Mouse (Mus musculus) stomach, embryonic 14.5 days (tissue): ENCODE data around the gene Filip1l. TPM values are rescaled to one million over a fixed set of nuclear protein-coding genes. Genes with fewer than 3 reads are reported as not detected.

ENCODE experiments used
- ATAC-seq: fragments of 200-750 bp; cut with Nextera tagmentation; 2 replicates; pipeline ENCODE4 v1.8.0; 2017; ENCODE audit warnings: low read depth, moderate TSS enrichment; ENCODE audit not compliant: insufficient number of reproducible peaks, insufficient read depth, low FRiP score
- H3K27ac ChIP-seq: fragments of 300-500 bp; sonication (generic); 2 replicates; pipeline ENCODE4 v1.5.1; 2014; ENCODE audit warnings: mild to moderate bottlenecking, low read length, moderate library complexity, mixed read lengths
- H3K27me3 ChIP-seq: fragments of 300-500 bp; sonication (generic); 2 replicates; pipeline ENCODE4 v1.6.1; 2014; ENCODE audit warnings: low read length, control low read depth, mixed read lengths; ENCODE audit not compliant: control insufficient read depth, insufficient read depth
- H3K36me3 ChIP-seq: fragments of 300-500 bp; sonication (generic); 2 replicates; pipeline ENCODE4 v1.6.1; 2014; ENCODE audit warnings: mild to moderate bottlenecking, control low read depth, low read length, moderate library complexity, mixed read lengths; ENCODE audit not compliant: control insufficient read depth, insufficient read depth
- H3K4me1 ChIP-seq: fragments of 300-500 bp; sonication (generic); 2 replicates; pipeline ENCODE4 v1.6.1; 2014; ENCODE audit warnings: low read length, control low read depth, mixed read lengths; ENCODE audit not compliant: control insufficient read depth, insufficient read depth
- H3K4me2 ChIP-seq: fragments of 300-500 bp; sonication (generic); replicated peaks from 2 replicates; pipeline ENCODE4 v1.6.1; 2014; ENCODE audit warnings: low read depth, low read length, control low read depth
- H3K4me3 ChIP-seq: fragments of 300-500 bp; sonication (generic); 2 replicates; pipeline ENCODE4 v1.5.1; 2014; ENCODE audit warnings: low read depth, low read length, control low read depth
- H3K9ac ChIP-seq: fragments of 300-500 bp; sonication (generic); replicated peaks from 2 replicates; pipeline ENCODE4 v1.6.1; 2014; ENCODE audit warnings: low read depth, mild to moderate bottlenecking, control low read depth, low read length, moderate library complexity, mixed read lengths
- H3K9me3 ChIP-seq: fragments of 300-500 bp; sonication (generic); 2 replicates; pipeline ENCODE4 v1.6.1; 2016; ENCODE audit warnings: low read depth, low read length, control low read depth; ENCODE audit not compliant: control insufficient read depth
- WGBS: fragments of 180-500 bp; shearing (Covaris S2); extraction: QIAGEN DNeasy Blood & Tissue Kit; methylation state at CpG from one replicate; pipeline ENCODE4 v1.1.7; 2014; 5-methylcytosine and 5-hydroxymethylcytosine counted together
- polyA plus RNA-seq: library from polyadenylated mRNA; unstranded; fragments of >200 nt; fragmentation: Nextera tagmentation; extraction: Ambion mirVana; gene quantifications from 2 replicates; pipeline ENCODE4 v1.2.1, GENCODE M21; 2014

Gene Filip1l
- polyA plus RNA-seq, 1 experiment from 2014 or later = 54.7 TPM

GRCm38 (mm10) chr16:57339765-57340612, 12.9 kb upstream of the Filip1l start:
- Histone ChIP-seq H3K27me3 (no peaks in the 10 kb centered on the region), H3K9ac (no peak overlapping the region), H3K27ac (no peak overlapping the region), H3K36me3 (no peaks in the 10 kb centered on the region), H3K4me3 (no peak overlapping the region), H3K4me1 (no peaks in the 10 kb centered on the region), H3K9me3 (no peaks in the 10 kb centered on the region), H3K4me2 (no peak overlapping the region)
- no peak for ATAC-seq
- WGBS = 85% methylated on average over 8 of the region's 8 CpGs

GRCm38 (mm10) chr16:57340613-57340898, 12.3 kb upstream of the Filip1l start:
- no peak for ATAC-seq
- Histone ChIP-seq H3K4me1 (no peaks in the 10 kb centered on the region), H3K4me3 (no peak overlapping the region), H3K4me2 (no peak overlapping the region), H3K9ac (no peak overlapping the region), H3K36me3 (no peaks in the 10 kb centered on the region), H3K27ac (no peak overlapping the region), H3K27me3 (no peaks in the 10 kb centered on the region), H3K9me3 (no peaks in the 10 kb centered on the region)
- whole genome bisulfite sequencing = 60% methylated on average over 5 of the region's 5 CpGs

- WGBS = 85% methylated on average over 3 of the region's 3 CpGs
- Histone ChIP-seq H3K27me3 (no peaks in the 10 kb centered on the region), H3K36me3 (no peaks in the 10 kb centered on the region), H3K4me1 (no peaks in the 10 kb centered on the region), H3K9ac (no peak overlapping the region), H3K27ac (no peak overlapping the region), H3K4me3 (no peak overlapping the region), H3K9me3 (no peaks in the 10 kb centered on the region), H3K4me2 (no peak overlapping the region)
- ATAC-seq = no peak
Measured at GRCm38 (mm10) chr16:57346258-57346657, 6.6 kb upstream of the Filip1l start.

GRCm38 (mm10) chr16:57349039-57349438, 3.9 kb upstream of the Filip1l start:
- H3K9ac ChIP-seq = no peak overlapping the region
- no peaks in the 10 kb centered on the region for H3K27me3 ChIP-seq
- no peaks in the 10 kb centered on the region for H3K36me3 ChIP-seq
- no peaks in the 10 kb centered on the region for H3K9me3 ChIP-seq
- ATAC-seq = no peak
- WGBS = 90% methylated on average over 3 of the region's 3 CpGs
- no peaks in the 10 kb centered on the region for H3K4me1 ChIP-seq
- no peak overlapping the region for H3K27ac ChIP-seq
- no peak overlapping the region for H3K4me2 ChIP-seq
- no peak overlapping the region for H3K4me3 ChIP-seq

GRCm38 (mm10) chr16:57349689-57350088, 3.2 kb upstream of the Filip1l start:
- no peaks in the 10 kb centered on the region for H3K4me1 ChIP-seq
- H3K4me3 ChIP-seq = no peak overlapping the region
- WGBS = 25% methylated on average over 3 of the region's 3 CpGs
- ATAC-seq = peak; percentile 63; the same call in 1 of the 2 replicates
- no peak overlapping the region for H3K27ac ChIP-seq
- no peak overlapping the region for H3K4me2 ChIP-seq
- no peak overlapping the region for H3K9ac ChIP-seq
- H3K27me3 ChIP-seq = no peaks in the 10 kb centered on the region
- no peaks in the 10 kb centered on the region for H3K9me3 ChIP-seq
- H3K36me3 ChIP-seq = no peaks in the 10 kb centered on the region

DNA sequence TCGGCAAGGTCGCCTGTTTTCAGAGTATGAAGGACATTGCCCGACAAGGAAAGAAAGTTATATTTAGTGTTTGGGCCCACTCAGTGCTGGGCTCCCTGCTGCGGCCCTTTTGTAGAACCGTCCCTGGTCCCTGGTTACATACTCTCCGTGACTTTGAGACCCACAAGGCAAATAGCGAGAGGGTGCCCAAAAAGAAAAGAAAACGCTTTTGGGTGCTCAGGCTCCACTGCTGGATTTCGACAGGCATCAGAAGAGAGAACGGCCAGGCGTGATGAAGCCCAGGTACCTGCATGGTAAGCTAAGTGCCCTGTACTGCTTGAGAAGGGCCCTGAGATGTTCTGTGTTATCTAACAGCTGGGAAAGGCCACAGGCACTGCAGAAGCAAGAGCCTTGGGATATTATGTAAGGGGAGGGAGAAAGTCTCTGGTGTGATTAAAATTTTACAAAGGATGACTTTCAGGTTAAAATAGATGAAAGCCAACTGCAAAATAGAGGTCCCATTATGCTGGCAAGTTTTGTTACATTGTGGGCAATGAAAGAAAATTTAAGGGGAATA, 351 bp downstream of the Filip1l start:
- Histone ChIP-seq H3K36me3 (no peaks in the 10 kb centered on the region), H3K4me1 (no peaks in the 10 kb centered on the region), H3K9me3 (no peaks in the 10 kb centered on the region), H3K4me2 (no peak overlapping the region), H3K4me3 (no peak overlapping the region), H3K27me3 (no peaks in the 10 kb centered on the region), H3K27ac (no peak overlapping the region), H3K9ac (no peak overlapping the region)
- 77% methylated on average over 11 of the region's 11 CpGs for WGBS
- ATAC-seq = no peak

DNA sequence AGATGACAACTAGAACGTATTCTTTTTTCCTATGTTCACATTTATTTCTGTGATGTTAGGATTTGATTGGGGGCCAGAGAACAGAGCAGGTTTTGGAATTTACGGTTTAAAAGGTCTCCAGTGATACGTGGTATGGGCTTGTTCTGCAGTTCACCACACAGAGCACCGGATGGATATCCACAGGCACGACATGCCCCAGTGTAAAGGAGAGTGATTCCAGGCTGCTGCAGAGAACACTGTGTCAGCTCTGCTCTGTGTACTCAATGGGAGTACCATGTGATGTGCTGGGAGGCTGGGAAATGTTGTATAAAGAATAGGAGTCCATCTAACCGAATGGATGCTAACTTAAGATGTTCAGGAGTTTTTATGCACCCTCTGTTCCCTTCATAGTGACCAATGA, 1.0 kb downstream of the Filip1l start:
- H3K4me1 ChIP-seq = no peaks in the 10 kb centered on the region
- H3K27me3 ChIP-seq = no peaks in the 10 kb centered on the region
- no peaks in the 10 kb centered on the region for H3K9me3 ChIP-seq
- H3K4me3 ChIP-seq = no peak overlapping the region
- ATAC-seq = no peak
- no peaks in the 10 kb centered on the region for H3K36me3 ChIP-seq
- H3K27ac ChIP-seq = no peak overlapping the region
- no peak overlapping the region for H3K9ac ChIP-seq
- no peak overlapping the region for H3K4me2 ChIP-seq
- 45% methylated on average over 6 of the region's 6 CpGs for WGBS

GRCm38 (mm10) chr16:57356454-57356853, 3.6 kb downstream of the Filip1l start:
- ATAC-seq = no peak
- no peak overlapping the region for H3K4me2 ChIP-seq
- no peak overlapping the region for H3K9ac ChIP-seq
- H3K4me3 ChIP-seq = no peak overlapping the region
- H3K27ac ChIP-seq = no peak overlapping the region
- no peaks in the 10 kb centered on the region for H3K27me3 ChIP-seq
- no peaks in the 10 kb centered on the region for H3K4me1 ChIP-seq
- WGBS = 76% methylated on average over 6 of the region's 6 CpGs
- no peaks in the 10 kb centered on the region for H3K9me3 ChIP-seq
- H3K36me3 ChIP-seq = no peaks in the 10 kb centered on the region

DNA sequence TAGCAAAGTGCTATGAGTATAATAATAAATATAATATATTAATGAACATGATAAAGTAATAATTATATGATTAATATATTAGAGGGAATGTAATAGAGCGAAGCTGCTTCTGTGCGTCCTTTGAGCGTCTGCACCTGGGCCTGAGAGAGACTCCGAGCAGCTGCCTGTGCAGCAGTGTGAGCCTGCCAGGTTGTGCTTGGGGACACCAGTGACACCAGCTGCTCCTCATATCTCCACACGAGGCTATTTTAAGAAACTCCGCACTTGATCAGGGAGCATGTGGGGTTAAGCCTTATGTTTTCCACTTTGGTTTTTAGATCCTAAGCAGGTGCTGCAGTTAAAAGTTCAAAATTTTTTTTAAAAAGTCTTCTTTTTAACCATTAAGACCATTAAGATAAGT, 4.1 kb downstream of the Filip1l start:
- no peak overlapping the region for H3K9ac ChIP-seq
- WGBS = 85% methylated on average over 6 of the region's 6 CpGs
- ATAC-seq = no peak

More for the DNA sequence above, 4.1 kb downstream of the Filip1l start:
- Histone ChIP-seq H3K9me3 (no peaks in the 10 kb centered on the region), H3K27ac (no peak overlapping the region), H3K4me1 (no peaks in the 10 kb centered on the region), H3K4me3 (no peak overlapping the region), H3K27me3 (no peaks in the 10 kb centered on the region), H3K36me3 (no peaks in the 10 kb centered on the region), H3K4me2 (no peak overlapping the region)
